Comparison of ENCODE assay signal across 7 mouse cellular contexts in genomic region chr12:52701201-52701641, GRCm38 (mm10). TPM values are rescaled to one million over a fixed set of nuclear protein-coding genes. Genes with fewer than 3 reads are reported as not detected.
DNase-seq lines count a peak whose midpoint lies in the region; ATAC-seq and TF ChIP-seq lines count a peak whose summit lies in the region.

No protein-coding gene starts in this region.

- H3K9ac ChIP-seq in heart, postnatal 0 days (replicated peaks; ENCODE audit: low read depth, low read length) = no peak overlapping the region
- H3K9ac ChIP-seq in limb, embryonic 14.5 days (ENCODE audit: low read depth, low read length, severe bottlenecking) = peak overlapping the region; percentile 43
- H3K9ac ChIP-seq in midbrain, embryonic 13.5 days (replicated peaks) = peak overlapping the region; percentile 84

- ATAC-seq in heart, postnatal 0 days (ENCODE audit: insufficient read depth, low read depth) = peak; percentile 36; the same call in 1 of the 2 replicates
- 0 out of 2 replicates have a peak, but pooled peaks have one; percentile 28 for ATAC-seq in limb, embryonic 14.5 days (ENCODE audit: low FRiP score, low read depth)
- peak; percentile 22; the same call in 1 of the 2 replicates for ATAC-seq in midbrain, embryonic 13.5 days

- no peaks in the 10 kb centered on the region for H3K27me3 ChIP-seq in heart, postnatal 0 days (ENCODE audit: control insufficient read depth, insufficient read depth, low read length)
- no peaks in the 10 kb centered on the region for H3K27me3 ChIP-seq in limb, embryonic 14.5 days (ENCODE audit: control insufficient read depth, insufficient read depth, low read length)
- no peaks in the 10 kb centered on the region for H3K27me3 ChIP-seq in midbrain, embryonic 13.5 days

- TF ChIP-seq POLR2A in limb, embryonic 14.5 days (IDR thresholded peaks at IDR 0.05; ENCODE audit: borderline replicate concordance, extremely low read depth, insufficient read depth, insufficient read length) = no peak

- H3K4me3 ChIP-seq in heart, postnatal 0 days (ENCODE audit: low read depth, low read length) = peak overlapping the region; percentile 22; the same call in 1 of the 2 replicates
- H3K4me3 ChIP-seq in limb, embryonic 14.5 days (replicated peaks; ENCODE audit: low read length) = peak overlapping the region; percentile 22
- H3K4me3 ChIP-seq in midbrain, embryonic 13.5 days (replicated peaks) = peak overlapping the region; percentile 55

- peak; percentile 32 to 43 for DNase-seq in urinary bladder, postnatal 36 days (ENCODE audit: low spot score in 2 of 2)
- no peak for DNase-seq in urinary bladder, postnatal 10 days (ENCODE audit: low spot score)
- peak; percentile 68 for DNase-seq in embryo, embryonic 11 days
- DNase-seq in heart, postnatal 0 days (ENCODE audit: low spot score) = no peak
- DNase-seq in limb, embryonic 14.5 days (ENCODE audit: low spot score) = no peak
- no peak for DNase-seq in c-Kit-positive CD71-positive TER-119-positive erythroid progenitor cells, embryonic 14.5 days (ENCODE audit: low spot score)

- TF ChIP-seq CTCF in heart, postnatal 0 days (IDR thresholded peaks at IDR 0.05; ENCODE audit: low read depth) = no peak

- H3K9me3 ChIP-seq in heart, postnatal 0 days (replicated peaks; ENCODE audit: control insufficient read depth, low read length) = no peaks in the 10 kb centered on the region
- H3K9me3 ChIP-seq in limb, embryonic 14.5 days (ENCODE audit: control insufficient read depth, low read length) = no peaks in the 10 kb centered on the region
- no peaks in the 10 kb centered on the region for H3K9me3 ChIP-seq in midbrain, embryonic 13.5 days

- TF ChIP-seq EP300 in heart, postnatal 0 days (IDR thresholded peaks at IDR 0.05; ENCODE audit: low read depth) = no peak

- WGBS in heart, postnatal 0 days = 39% methylated on average over 9 of the region's 9 CpGs
- 6% methylated on average over 9 of the region's 9 CpGs for whole genome bisulfite sequencing in limb, embryonic 14.5 days
- WGBS in midbrain, embryonic 13.5 days = 5% methylated on average over 9 of the region's 9 CpGs

- H3K36me3 ChIP-seq in heart, postnatal 0 days (replicated peaks; ENCODE audit: control insufficient read depth, insufficient read depth, low read length) = no peaks in the 10 kb centered on the region
- no peaks in the 10 kb centered on the region for H3K36me3 ChIP-seq in limb, embryonic 14.5 days (ENCODE audit: control insufficient read depth, insufficient read depth, low read length)
- H3K36me3 ChIP-seq in midbrain, embryonic 13.5 days = peaks cover 5% of the 10 kb centered on the region

- H3K27ac ChIP-seq in heart, postnatal 0 days (ENCODE audit: low read depth) = no peak overlapping the region
- peak overlapping the region; percentile 68; the same call in 1 of the 2 replicates for H3K27ac ChIP-seq in limb, embryonic 14.5 days (replicated peaks; ENCODE audit: low read depth, low read length)
- peak overlapping the region; percentile 94 for H3K27ac ChIP-seq in midbrain, embryonic 13.5 days

- H3K4me2 ChIP-seq in heart, postnatal 0 days (ENCODE audit: low read depth, low read length) = peak overlapping the region; percentile 52
- peak overlapping the region; percentile 48 for H3K4me2 ChIP-seq in limb, embryonic 14.5 days (replicated peaks; ENCODE audit: low read depth, low read length, severe bottlenecking)
- H3K4me2 ChIP-seq in midbrain, embryonic 13.5 days (replicated peaks) = peak overlapping the region; percentile 85

- no peaks in the 10 kb centered on the region for H3K4me1 ChIP-seq in heart, postnatal 0 days (ENCODE audit: control insufficient read depth, insufficient read depth)
- peaks cover 41% of the 10 kb centered on the region for H3K4me1 ChIP-seq in limb, embryonic 14.5 days (ENCODE audit: control insufficient read depth, insufficient read depth, low read length)
- H3K4me1 ChIP-seq in midbrain, embryonic 13.5 days (replicated peaks) = peaks cover 58% of the 10 kb centered on the region

RNA-seq across cellular contexts. Expression of gene Akap6, which starts 2.0 kb away (rescaled TPM):
- total RNA-seq in heart, postnatal 0 days (2014; rRNA removed; ENCODE audit: low replicate concordance) = 53.2 and 53.9 TPM in 2 replicates
- polyA plus RNA-seq in heart, postnatal 0 days (2015; fragmentation: Nextera tagmentation; extraction: Ambion mirVana) = 8.5 and 10.3 TPM in 2 replicates
- 1.2 and 1.4 TPM in 2 replicates for polyA plus RNA-seq in limb, embryonic 14.5 days (2012; rRNA removed)
- polyA plus RNA-seq in limb, embryonic 14.5 days (2014; fragmentation: Nextera tagmentation; extraction: Ambion mirVana) = 1.6 and 2.0 TPM in 2 replicates
- polyA plus RNA-seq in midbrain, embryonic 13.5 days (2015; fragmentation: Nextera tagmentation; extraction: Ambion mirVana) = 25.2 and 28.7 TPM in 2 replicates

Comparison
In these comparisons a context has a peak if more than half of its experiments do, and no peak if none do; other contexts are left out.
1. DNase-seq: peak in urinary bladder, postnatal 36 days (2 of 2) and embryo, embryonic 11 days (single experiment); none in urinary bladder, postnatal 10 days (single experiment), heart, postnatal 0 days (single experiment), limb, embryonic 14.5 days (single experiment) and c-Kit-positive CD71-positive TER-119-positive erythroid progenitor cells, embryonic 14.5 days (single experiment).
2. Peak in every context shown above with its lines, with median percentiles within 50 percentile points of each other: ATAC-seq, H3K4me2 ChIP-seq and H3K4me3 ChIP-seq.